Comparison of ENCODE assay signal across 12 mouse cellular contexts in genomic region chr3:4796041-4796908, GRCm38 (mm10).
DNase-seq lines count a peak whose midpoint lies in the region; ATAC-seq and TF ChIP-seq lines count a peak whose summit lies in the region.
"Had no signal": no experiment of that assay in that cellular context is flagged by ENCODE, and none has a peak within 500 bp of the region (broad histone marks: within the 10 kb centered on the region; RNA-seq: fewer than 3 reads in every experiment).

No protein-coding gene starts in this region.

- H3K4me2 ChIP-seq in neural tube, embryonic 11.5 days (ENCODE audit: low read depth) = no peak overlapping the region
- peak overlapping the region; percentile 38 for H3K4me2 ChIP-seq in forebrain, embryonic 14.5 days (ENCODE audit: low read length)
- peak overlapping the region; percentile 63 for H3K4me2 ChIP-seq in hindbrain, postnatal 0 days (ENCODE audit: low read depth, low read length)
- H3K4me2 ChIP-seq in neural tube, embryonic 15.5 days = peak overlapping the region; percentile 60
- H3K4me2 ChIP-seq: lung, embryonic 14.5 days had no signal

- ATAC-seq in neural tube, embryonic 11.5 days (ENCODE audit: insufficient read depth, low FRiP score, low TSS enrichment) = peak; percentile 68
- ATAC-seq in forebrain, embryonic 14.5 days = peak; percentile 74
- peak; percentile 76 for ATAC-seq in hindbrain, postnatal 0 days
- peak; percentile 51 for ATAC-seq in neural tube, embryonic 15.5 days (ENCODE audit: low FRiP score)
- ATAC-seq: Patski had no signal

- H3K36me3 ChIP-seq in neural tube, embryonic 11.5 days (ENCODE audit: control insufficient read depth, insufficient read depth, low read length) = no peaks in the 10 kb centered on the region
- no peaks in the 10 kb centered on the region for H3K36me3 ChIP-seq in forebrain, embryonic 14.5 days (ENCODE audit: control insufficient read depth, insufficient read depth, low read length)
- H3K36me3 ChIP-seq in hindbrain, postnatal 0 days (ENCODE audit: insufficient read depth, low read length) = no peaks in the 10 kb centered on the region
- H3K36me3 ChIP-seq in neural tube, embryonic 15.5 days = no peaks in the 10 kb centered on the region
- H3K36me3 ChIP-seq: heart, embryonic 10.5 days had no signal

- H3K4me3 ChIP-seq in neural tube, embryonic 11.5 days (ENCODE audit: low read depth, low read length) = no peak overlapping the region
- no peak overlapping the region; the same call in none of the 2 replicates for H3K4me3 ChIP-seq in forebrain, embryonic 14.5 days (ENCODE audit: low read depth, low read length)
- peak overlapping the region; percentile 45 for H3K4me3 ChIP-seq in hindbrain, postnatal 0 days (ENCODE audit: low read length)
- peak overlapping the region; percentile 41 for H3K4me3 ChIP-seq in neural tube, embryonic 15.5 days (replicated peaks)
- H3K4me3 ChIP-seq: gastrocnemius, adult 2 months; heart, embryonic 10.5 days had no signal

- no peak overlapping the region for H3K9ac ChIP-seq in neural tube, embryonic 11.5 days (ENCODE audit: low read length)
- no peak overlapping the region for H3K9ac ChIP-seq in forebrain, embryonic 14.5 days (ENCODE audit: low read length)
- H3K9ac ChIP-seq in hindbrain, postnatal 0 days (replicated peaks; ENCODE audit: low read length) = peak overlapping the region; percentile 52
- H3K9ac ChIP-seq in neural tube, embryonic 15.5 days (replicated peaks) = 0 out of 2 replicates have a peak overlapping the region, but pooled peaks have one; percentile 42
- H3K9ac ChIP-seq: lung, embryonic 14.5 days had no signal

- DNase-seq in neural tube, embryonic 11.5 days (ENCODE audit: low spot score) = no peak
- no peak for DNase-seq in neural tube, embryonic 10.5 days (ENCODE audit: extremely low spot score, low spot score)
- DNase-seq in forebrain, embryonic 14.5 days (ENCODE audit: low spot score) = peak; percentile 91
- DNase-seq in hindbrain, postnatal 0 days (ENCODE audit: low spot score) = peak; percentile 11
- DNase-seq in heart, adult 8-10 months (ENCODE audit: low spot score) = no peak
- no peak for DNase-seq in kidney, adult 11 months
- DNase-seq: gastrocnemius, adult 2 months had no signal

- H3K9me3 ChIP-seq in neural tube, embryonic 11.5 days (ENCODE audit: control insufficient read depth, low read length) = no peaks in the 10 kb centered on the region
- H3K9me3 ChIP-seq in forebrain, embryonic 14.5 days (replicated peaks; ENCODE audit: control insufficient read depth, low read length) = no peaks in the 10 kb centered on the region
- H3K9me3 ChIP-seq in hindbrain, postnatal 0 days (ENCODE audit: low read length) = no peaks in the 10 kb centered on the region
- H3K9me3 ChIP-seq in neural tube, embryonic 15.5 days (replicated peaks) = no peaks in the 10 kb centered on the region
- H3K9me3 ChIP-seq: heart, embryonic 10.5 days had no signal

- H3K27ac ChIP-seq in neural tube, embryonic 11.5 days (ENCODE audit: low read depth, low read length) = no peak overlapping the region
- H3K27ac ChIP-seq in forebrain, embryonic 14.5 days (ENCODE audit: low read depth, low read length) = peak overlapping the region; percentile 75; the same call in 1 of the 2 replicates
- peak overlapping the region; percentile 65; the same call in 1 of the 2 replicates for H3K27ac ChIP-seq in hindbrain, postnatal 0 days
- H3K27ac ChIP-seq in neural tube, embryonic 15.5 days (replicated peaks) = peak overlapping the region; percentile 77
- H3K27ac ChIP-seq: gastrocnemius, adult 2 months; heart, embryonic 10.5 days had no signal

- 55% methylated on average over 6 of the region's 6 CpGs for WGBS in neural tube, embryonic 11.5 days
- WGBS in forebrain, embryonic 14.5 days = 4% methylated on average over 6 of the region's 6 CpGs
- WGBS in hindbrain, postnatal 0 days = 15% methylated on average over 6 of the region's 6 CpGs
- 21% methylated on average over 6 of the region's 6 CpGs for WGBS in neural tube, embryonic 15.5 days

- 0 out of 2 replicates have a peak, but pooled peaks have one; percentile 0 for TF ChIP-seq CTCF in hindbrain, postnatal 0 days (IDR thresholded peaks at IDR 0.05; ENCODE audit: low read depth)

- 0 out of 2 replicates have a peak, but pooled peaks cover 3% of the 10 kb centered on the region for H3K4me1 ChIP-seq in neural tube, embryonic 11.5 days (ENCODE audit: control insufficient read depth, insufficient read depth, low read length)
- peaks cover 16% of the 10 kb centered on the region for H3K4me1 ChIP-seq in forebrain, embryonic 14.5 days (ENCODE audit: control insufficient read depth, insufficient read depth, low read length)
- H3K4me1 ChIP-seq in hindbrain, postnatal 0 days (ENCODE audit: insufficient read depth, low read length) = no peaks in the 10 kb centered on the region
- peaks cover 19% of the 10 kb centered on the region for H3K4me1 ChIP-seq in neural tube, embryonic 15.5 days
- H3K4me1 ChIP-seq: heart, embryonic 10.5 days had no signal

- no peaks in the 10 kb centered on the region for H3K27me3 ChIP-seq in neural tube, embryonic 11.5 days (ENCODE audit: control insufficient read depth, insufficient read depth, low read length)
- H3K27me3 ChIP-seq in forebrain, embryonic 14.5 days (replicated peaks; ENCODE audit: control insufficient read depth, insufficient read depth, low read length) = no peaks in the 10 kb centered on the region
- H3K27me3 ChIP-seq in hindbrain, postnatal 0 days (ENCODE audit: insufficient read depth, low read length) = no peaks in the 10 kb centered on the region
- no peaks in the 10 kb centered on the region for H3K27me3 ChIP-seq in neural tube, embryonic 15.5 days (replicated peaks)
- H3K27me3 ChIP-seq: CH12.LX, Patski had no signal

Comparison
In these comparisons a context has a peak if more than half of its experiments do, and no peak if none do; other contexts are left out.
1. H3K4me3 ChIP-seq: peak in hindbrain, postnatal 0 days (single experiment) and neural tube, embryonic 15.5 days (single experiment); none in neural tube, embryonic 11.5 days (single experiment) and forebrain, embryonic 14.5 days (single experiment).
2. H3K9ac ChIP-seq: peak in hindbrain, postnatal 0 days (single experiment) and neural tube, embryonic 15.5 days (single experiment); none in neural tube, embryonic 11.5 days (single experiment) and forebrain, embryonic 14.5 days (single experiment).
3. DNase-seq: peak in forebrain, embryonic 14.5 days (single experiment) and hindbrain, postnatal 0 days (single experiment); none in neural tube, embryonic 11.5 days (single experiment), neural tube, embryonic 10.5 days (single experiment), heart, adult 8-10 months (single experiment) and kidney, adult 11 months (single experiment).
4. Peak in every context shown above with its lines, with median percentiles within 50 percentile points of each other: ATAC-seq.